Mouse (Mus musculus): ENCODE results near the gene Ntf3.

DNA sequence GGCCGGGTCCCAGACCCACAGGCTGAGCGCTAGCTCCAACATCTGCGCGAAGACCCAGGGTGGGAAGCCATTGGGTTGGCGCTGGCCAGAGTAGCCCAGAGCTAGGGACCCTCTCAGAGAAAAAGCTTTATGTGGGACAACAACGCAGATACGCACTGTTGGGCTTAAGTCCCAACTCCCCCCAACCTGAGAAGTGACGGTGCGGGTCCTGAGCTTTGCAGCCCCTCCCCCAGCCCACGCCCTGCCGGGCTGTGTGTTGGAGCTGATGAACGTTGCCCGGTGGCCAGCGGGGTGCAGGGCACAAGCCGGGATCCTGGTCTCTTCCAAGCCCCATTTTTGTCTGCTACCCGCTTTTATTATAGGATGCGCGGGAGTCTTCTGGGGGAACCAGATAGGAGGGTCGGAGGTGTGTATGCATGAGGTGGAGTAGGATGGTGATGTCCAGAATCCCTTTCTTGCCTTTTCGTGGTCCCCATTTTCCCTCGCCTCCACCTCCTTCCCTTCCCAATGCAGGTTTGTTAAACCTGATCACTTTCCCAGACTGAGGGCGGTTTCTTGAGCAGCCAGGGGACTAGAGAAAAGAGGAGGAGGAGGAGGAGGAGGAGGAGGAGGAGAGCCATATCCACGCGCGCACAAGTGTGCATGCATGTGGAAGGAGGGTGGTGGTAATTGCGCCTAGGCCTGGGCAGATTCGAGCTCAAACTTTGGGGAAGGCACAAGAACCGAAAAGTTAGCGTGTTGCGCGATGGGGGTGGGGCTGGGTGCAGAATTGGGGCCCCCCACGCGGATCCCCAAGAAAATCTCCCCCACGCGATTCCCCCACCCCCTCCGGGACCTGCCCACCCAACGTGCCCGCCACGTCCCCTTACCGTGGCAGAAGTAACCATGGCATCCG lies 2.6 kb downstream of the Ntf3 start:
- TF ChIP-seq ETS1 (conservative IDR thresholded peaks at IDR 0.05; ENCODE audit: low read depth, low read length) (no peak), MXI1 (IDR thresholded peaks at IDR 0.05; ENCODE audit: low read depth, low read length) (no peak), POLR2A (IDR thresholded peaks at IDR 0.05; ENCODE audit: low read depth, low read length) (no peak), CTCF (conservative IDR thresholded peaks at IDR 0.05 in 1 of 2, IDR thresholded peaks at IDR 0.05 in 1 of 2; ENCODE audit: low read depth in 2 of 2, low read length in 2 of 2) (no peak), JUND (conservative IDR thresholded peaks at IDR 0.05; ENCODE audit: low read depth, low read length) (no peak), POLR2AphosphoS2 (IDR thresholded peaks at IDR 0.05; ENCODE audit: low read depth, low read length) (no peak), E2F4 (IDR thresholded peaks at IDR 0.05; ENCODE audit: insufficient replicate concordance, low read depth, low read length) (no peak), USF2 (conservative IDR thresholded peaks at IDR 0.05; ENCODE audit: low read depth, low read length) (no peak), MEF2A (IDR thresholded peaks at IDR 0.05; ENCODE audit: borderline replicate concordance, low read depth, low read length) (no peak)
